Mouse (Mus musculus) ES-E14 (cell line): Measurements from ENCODE around the gene Igsf21.

Experiments
- CHD2 ChIP-seq: IDR thresholded peaks from 2 replicates; pipeline ENCODE4 v1.6.1; 2014; ENCODE audit warnings: mild to moderate bottlenecking, low read depth, low read length, inconsistent platforms
- HCFC1 ChIP-seq: IDR thresholded peaks from 2 replicates; pipeline ENCODE4 v1.6.1; 2012; ENCODE audit warnings: low read length, inconsistent platforms, borderline replicate concordance; ENCODE audit not compliant: insufficient read depth
- MAFK ChIP-seq: IDR thresholded peaks from 2 replicates; pipeline ENCODE4 v1.6.1; 2014; ENCODE audit warnings: mild to moderate bottlenecking, low read depth, low read length, inconsistent platforms; ENCODE audit not compliant: insufficient read depth
- ZC3H11A ChIP-seq: IDR thresholded peaks from 2 replicates; pipeline ENCODE4 v1.6.1; 2012; ENCODE audit warnings: low read depth, mild to moderate bottlenecking, inconsistent platforms, low read length, borderline replicate concordance

- TF ChIP-seq CHD2 (no peak), HCFC1 (no peak), MAFK (no peak), ZC3H11A (no peak)
These were observed 170.2 kb downstream of the Igsf21 start for GRCm38 (mm10) chr4:140076428-140076827.
